Mouse (Mus musculus) liver, embryonic 14.5 days (tissue): ENCODE results near the gene Arl4d.
"Not testable (repeated sequence)": the region's sequence is repeated elsewhere in the genome, so short reads cannot be mapped to it uniquely, and the experiment has no call there.

Source experiments
- CTCF ChIP-seq: IDR thresholded peaks from 2 replicates; pipeline ENCODE4 v1.5.1; 2016; ENCODE audit warnings: antibody characterized with exemption, low read depth, control low read depth
- EP300 ChIP-seq: IDR thresholded peaks from 2 replicates; pipeline ENCODE4 v1.6.1; 2016; ENCODE audit warnings: antibody characterized with exemption, low read depth

DNA sequence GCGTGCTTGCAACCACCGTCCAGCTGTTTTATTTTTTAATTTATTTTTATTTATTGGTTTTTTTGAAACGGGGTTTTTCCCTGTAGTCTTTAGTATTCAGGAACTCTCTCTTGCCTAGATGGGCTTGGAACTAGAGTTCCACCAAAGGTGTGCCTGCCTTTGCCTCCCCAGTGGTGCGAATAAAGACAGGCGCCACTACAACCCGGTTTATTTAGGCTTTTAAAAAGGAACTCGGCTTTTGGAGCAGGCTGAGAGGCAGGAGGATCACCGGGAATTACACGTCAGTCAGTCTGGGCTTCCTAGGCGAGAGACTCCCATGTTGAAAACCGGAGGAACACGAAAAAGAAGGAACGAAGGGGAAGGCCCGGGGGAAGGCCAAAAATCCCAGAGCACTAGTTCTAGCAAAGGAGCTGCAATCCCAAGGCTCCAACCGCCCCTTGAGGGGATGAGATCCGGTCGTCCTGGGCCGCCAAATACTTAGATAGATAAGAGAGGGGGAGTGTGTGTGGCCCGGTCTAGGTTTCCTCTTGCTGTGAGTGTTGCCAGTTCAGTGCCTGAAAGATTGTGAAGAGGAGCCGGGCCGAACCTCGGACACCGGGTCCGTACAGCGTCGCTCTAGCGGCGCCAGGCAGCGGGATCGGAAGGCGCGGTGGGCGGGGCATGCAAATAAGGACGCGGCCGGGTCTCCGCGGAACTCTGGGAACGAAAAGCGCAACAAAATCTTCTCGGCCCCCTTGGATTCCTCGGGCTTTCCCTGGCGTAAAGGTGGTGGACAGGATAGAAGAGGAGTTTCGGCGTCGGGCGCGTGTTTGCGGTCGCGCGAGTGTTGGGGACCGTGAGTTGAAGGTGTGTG, 24.3 kb upstream of the Arl4d start:
- TF ChIP-seq CTCF, EP300: not testable (repeated sequence)
